Comparison of ENCODE assay signal across 11 mouse cellular contexts in the genomic region with DNA sequence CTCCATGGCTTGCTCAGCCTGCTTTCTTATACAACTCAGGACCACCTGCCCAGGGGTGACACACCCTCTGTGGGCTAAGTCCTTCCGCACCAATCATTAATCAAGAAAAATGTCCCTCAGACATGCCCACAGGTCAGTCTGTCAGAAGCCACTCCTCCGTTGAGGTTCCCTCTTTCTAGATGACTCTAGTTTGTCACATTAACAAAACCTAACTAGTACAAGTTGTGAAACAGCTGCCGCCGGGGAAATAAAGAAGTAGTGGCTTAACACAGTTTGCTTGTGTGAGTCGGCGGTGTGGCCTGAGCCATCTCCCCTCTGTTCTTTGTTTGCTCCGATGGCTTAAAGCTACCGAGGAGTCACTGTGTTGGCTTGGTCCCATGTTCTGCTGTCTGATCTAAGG. TPM values are rescaled to one million over a fixed set of nuclear protein-coding genes. Genes with fewer than 3 reads are reported as not detected.
DNase-seq lines count a peak whose midpoint lies in the region; ATAC-seq lines count a peak whose summit lies in the region.
"Had no signal": no experiment of that assay in that cellular context is flagged by ENCODE, and none has a peak within 500 bp of the region (broad histone marks: within the 10 kb centered on the region; RNA-seq: fewer than 3 reads in every experiment).

No protein-coding gene starts in this region.

- no peaks in the 10 kb centered on the region for H3K36me3 ChIP-seq in heart, embryonic 15.5 days
- H3K36me3 ChIP-seq in midbrain, embryonic 10.5 days = no peaks in the 10 kb centered on the region
- H3K36me3 ChIP-seq in midbrain, embryonic 15.5 days (replicated peaks) = no peaks in the 10 kb centered on the region

- no peak overlapping the region for H3K27ac ChIP-seq in heart, embryonic 15.5 days
- H3K27ac ChIP-seq in midbrain, embryonic 10.5 days (replicated peaks) = peak overlapping the region; percentile 74
- no peak overlapping the region for H3K27ac ChIP-seq in midbrain, embryonic 15.5 days

- peak overlapping the region; percentile 48; the same call in 1 of the 2 replicates for H3K4me3 ChIP-seq in heart, embryonic 15.5 days
- H3K4me3 ChIP-seq in midbrain, embryonic 10.5 days = peak overlapping the region; percentile 53; the same call in 1 of the 2 replicates
- H3K4me3 ChIP-seq in midbrain, embryonic 15.5 days = no peak overlapping the region

- 72% methylated on average over 8 of the region's 8 CpGs for WGBS in heart, embryonic 15.5 days
- WGBS in midbrain, embryonic 10.5 days = 76% methylated on average over 8 of the region's 8 CpGs
- 79% methylated on average over 8 of the region's 8 CpGs for WGBS in midbrain, embryonic 15.5 days

- H3K4me2 ChIP-seq in heart, embryonic 15.5 days = no peak overlapping the region
- no peak overlapping the region for H3K4me2 ChIP-seq in midbrain, embryonic 15.5 days

- H3K27me3 ChIP-seq in heart, embryonic 15.5 days = 0 out of 2 replicates have a peak, but pooled peaks cover 3% of the 10 kb centered on the region
- H3K27me3 ChIP-seq in midbrain, embryonic 10.5 days (ENCODE audit: low read depth, poor library complexity, severe bottlenecking) = peaks cover 12% of the 10 kb centered on the region
- H3K27me3 ChIP-seq in midbrain, embryonic 15.5 days (replicated peaks) = 0 out of 2 replicates have a peak, but pooled peaks cover 10% of the 10 kb centered on the region

- no peak for ATAC-seq in heart, embryonic 15.5 days (replicated peaks; ENCODE audit: insufficient number of reproducible peaks, insufficient read depth, low FRiP score, low read depth)
- ATAC-seq in midbrain, embryonic 15.5 days (replicated peaks) = no peak
- ATAC-seq in granulocyte monocyte progenitor cell, adult 5-6 weeks (replicated peaks; ENCODE audit: poor library complexity, severe bottlenecking) = peak; percentile 64
- peak; percentile 60 for ATAC-seq in monocyte, adult 5-6 weeks (replicated peaks; ENCODE audit: insufficient number of reproducible peaks, low FRiP score, low TSS enrichment, poor library complexity, severe bottlenecking)
- no peak for ATAC-seq in erythroblast, adult 5-6 weeks (replicated peaks; ENCODE audit: low FRiP score, poor library complexity, severe bottlenecking)

- H3K9ac ChIP-seq in heart, embryonic 15.5 days = no peak overlapping the region
- H3K9ac ChIP-seq in midbrain, embryonic 15.5 days = no peak overlapping the region
- H3K9ac ChIP-seq: forebrain, postnatal 0 days had no signal

- no peaks in the 10 kb centered on the region for H3K9me3 ChIP-seq in heart, embryonic 15.5 days (replicated peaks)
- H3K9me3 ChIP-seq in midbrain, embryonic 10.5 days (replicated peaks) = no peaks in the 10 kb centered on the region
- H3K9me3 ChIP-seq in midbrain, embryonic 15.5 days = no peaks in the 10 kb centered on the region

- DNase-seq in heart, adult 8-10 months (ENCODE audit: low spot score) = no peak
- no peak for DNase-seq in midbrain, embryonic 10.5 days (ENCODE audit: low spot score)
- DNase-seq in ovary, postnatal 14 days (ENCODE audit: low spot score) = no peak
- DNase-seq: forebrain, postnatal 0 days; kidney, adult 9 months; right cerebral cortex, postnatal 25 days had no signal

- H3K4me1 ChIP-seq in heart, embryonic 15.5 days (replicated peaks) = peaks cover 13% of the 10 kb centered on the region
- H3K4me1 ChIP-seq in midbrain, embryonic 10.5 days = peaks cover 18% of the 10 kb centered on the region
- H3K4me1 ChIP-seq in midbrain, embryonic 15.5 days = peaks cover 10% of the 10 kb centered on the region

RNA-seq across cellular contexts. Expression of gene Acbd3, which starts 36.8 kb away (rescaled TPM):
- 16.9 and 20.0 TPM in 2 replicates for polyA plus RNA-seq in heart, embryonic 15.5 days (2015; fragmentation: Nextera tagmentation; extraction: Ambion mirVana)
- total RNA-seq in heart, adult 8-10 months (2022) = 10 to 100 TPM; 19.4 to 24.6 (median 22.0) TPM
- polyA plus RNA-seq in midbrain, embryonic 10.5 days (2016; fragmentation: Nextera tagmentation; extraction: Ambion mirVana) = 17.0 and 18.8 TPM in 2 replicates
- 23.9 and 25.8 TPM in 2 replicates for polyA plus RNA-seq in midbrain, embryonic 15.5 days (2015; fragmentation: Nextera tagmentation; extraction: Ambion mirVana)
- total RNA-seq in granulocyte monocyte progenitor cell, adult 5-6 weeks (2014; fragmentation: Nextera tagmentation) = 23.5 and 26.5 TPM in 2 replicates
- total RNA-seq in granulocyte monocyte progenitor cell, adult 5-6 weeks (2017) = 40.6 and 44.6 TPM in 2 replicates
- 77.8 to 90.1 TPM (median 79.8 TPM) in 3 replicates for total RNA-seq in monocyte, adult 5-6 weeks (2017)
- 7.9 and 9.6 TPM in 2 replicates for total RNA-seq in erythroblast, adult 5-6 weeks (2015; ENCODE audit: low replicate concordance)
- 12.3 and 16.4 TPM in 2 replicates for total RNA-seq in erythroblast, adult 5-6 weeks (2017; ENCODE audit: low replicate concordance)

RNA-seq across cellular contexts. Expression of gene H3f3a, which starts 51.1 kb away (rescaled TPM):
- polyA plus RNA-seq in heart, embryonic 15.5 days (2015; fragmentation: Nextera tagmentation; extraction: Ambion mirVana) = 1,560 and 1,618 TPM in 2 replicates
- total RNA-seq in heart, adult 8-10 months (2022) = 100 to 1,000 TPM; 363 to 431 (median 376) TPM
- polyA plus RNA-seq in midbrain, embryonic 10.5 days (2016; fragmentation: Nextera tagmentation; extraction: Ambion mirVana) = 2,611 and 2,764 TPM in 2 replicates
- polyA plus RNA-seq in midbrain, embryonic 15.5 days (2015; fragmentation: Nextera tagmentation; extraction: Ambion mirVana) = 3,070 and 3,123 TPM in 2 replicates
- 1,208 and 1,212 TPM in 2 replicates for total RNA-seq in granulocyte monocyte progenitor cell, adult 5-6 weeks (2014; fragmentation: Nextera tagmentation)
- 1,574 and 1,754 TPM in 2 replicates for total RNA-seq in granulocyte monocyte progenitor cell, adult 5-6 weeks (2017)
- 1,440 to 2,544 TPM (median 2,182 TPM) in 3 replicates for total RNA-seq in monocyte, adult 5-6 weeks (2017)
- 966 and 1,002 TPM in 2 replicates for total RNA-seq in erythroblast, adult 5-6 weeks (2015; ENCODE audit: low replicate concordance)
- total RNA-seq in erythroblast, adult 5-6 weeks (2017; ENCODE audit: low replicate concordance) = 1,471 and 1,473 TPM in 2 replicates

Comparison
In these comparisons a context has a peak if more than half of its experiments do, and no peak if none do; other contexts are left out.
1. ATAC-seq: peak in granulocyte monocyte progenitor cell, adult 5-6 weeks (single experiment) and monocyte, adult 5-6 weeks (single experiment); none in heart, embryonic 15.5 days (single experiment), midbrain, embryonic 15.5 days (single experiment) and erythroblast, adult 5-6 weeks (single experiment).